Mouse (Mus musculus) adipose tissue, adult 10 weeks (tissue): ENCODE results near the gene Eif1b. TPM values are rescaled to one million over a fixed set of nuclear protein-coding genes. Genes with fewer than 3 reads are reported as not detected.

Experiments used
- polyA plus RNA-seq: library from polyadenylated mRNA; stranded (reverse); fragments of 350-450 nt; fragmentation: Illumina TruSeq; extraction: RNeasy Lipid Tissue Mini Kit (QIAGEN cat#74804); gene quantifications from one replicate; pipeline ENCODE4 v1.2.3, GENCODE M21; 2014; ENCODE audit warnings: low read depth, low replicate concordance

The Eif1b gene
- polyA plus RNA-seq = 51.5 TPM

GRCm38 (mm10) chr9:120492010-120492399 lies at the start of gene Eif1b:
TSS of gene Eif1b (plus strand) at chr9:120492232.

GRCm38 (mm10) chr9:120539662-120540251 lies 47.7 kb downstream of the Eif1b start, which contains the start of gene Entpd3:
TSS of gene Entpd3 (plus strand) at chr9:120539818.

Other genes with a start within 250 kb of the Eif1b start
- gene Myrip, start 190.7 kb upstream of the Eif1b start, polyA plus RNA-seq = 3.3 TPM
- not detected for gene Entpd3, start 47.6 kb downstream of the Eif1b start, polyA plus RNA-seq
- gene Rpl14, start 79.2 kb downstream of the Eif1b start, polyA plus RNA-seq = 671 TPM